Mouse (Mus musculus) c-Kit-positive CD71-positive TER-119-positive erythroid progenitor cells, embryonic 14.5 days (primary cell): ENCODE data around the gene Trpc5.

Source experiments
- DNase-seq: peaks from one replicate; pipeline ENCODE4 v3.0.0-alpha.2; 2013; ENCODE audit warnings: low spot score

Trpc5 gene

DNA sequence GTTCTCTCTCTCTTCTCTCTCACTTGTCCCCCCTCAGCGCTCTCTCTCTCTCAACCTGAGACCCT, at the start of gene Trpc5:
Trpc5 (minus strand) TSS at position 39 of the 65 bp plus-strand sequence.
- DNase-seq: no peak

DNA sequence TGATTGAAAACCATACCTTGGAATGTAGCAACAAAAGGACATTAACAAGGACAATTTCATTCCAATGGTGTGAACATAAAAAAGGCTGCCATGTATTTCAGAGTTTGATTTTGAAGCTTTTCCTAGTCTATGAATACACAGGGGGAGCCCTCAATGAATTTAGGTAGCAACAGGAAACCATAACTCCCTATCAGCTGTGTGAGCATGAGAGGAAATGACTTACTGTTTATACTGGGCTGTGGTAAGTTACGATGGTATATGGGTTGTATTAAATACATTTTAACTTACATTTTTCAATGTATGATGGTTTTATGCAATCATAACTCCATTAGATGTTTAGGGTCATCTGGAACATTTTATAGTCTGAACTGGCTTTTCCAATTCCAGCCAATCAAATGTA, 28.4 kb upstream of the Trpc5 start:
- DNase-seq: no peak

DNA sequence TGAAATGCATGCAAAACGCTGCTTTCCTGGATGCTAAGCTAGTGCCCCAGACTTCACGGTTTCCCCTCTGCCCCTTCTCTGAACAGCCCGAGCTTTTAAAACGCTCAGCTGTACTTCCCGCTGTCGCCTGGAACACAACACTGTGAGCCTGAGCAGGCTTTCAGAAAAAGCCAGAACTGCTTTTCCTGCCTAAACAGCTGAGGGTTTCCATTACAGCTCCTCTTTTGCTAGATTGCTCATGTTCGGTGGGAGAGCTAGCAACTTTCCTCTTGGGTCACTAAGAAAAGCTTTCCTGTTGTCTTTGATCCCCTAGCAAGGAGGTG, 1.8 kb upstream of the Trpc5 start:
- no peak for DNase-seq

DNA sequence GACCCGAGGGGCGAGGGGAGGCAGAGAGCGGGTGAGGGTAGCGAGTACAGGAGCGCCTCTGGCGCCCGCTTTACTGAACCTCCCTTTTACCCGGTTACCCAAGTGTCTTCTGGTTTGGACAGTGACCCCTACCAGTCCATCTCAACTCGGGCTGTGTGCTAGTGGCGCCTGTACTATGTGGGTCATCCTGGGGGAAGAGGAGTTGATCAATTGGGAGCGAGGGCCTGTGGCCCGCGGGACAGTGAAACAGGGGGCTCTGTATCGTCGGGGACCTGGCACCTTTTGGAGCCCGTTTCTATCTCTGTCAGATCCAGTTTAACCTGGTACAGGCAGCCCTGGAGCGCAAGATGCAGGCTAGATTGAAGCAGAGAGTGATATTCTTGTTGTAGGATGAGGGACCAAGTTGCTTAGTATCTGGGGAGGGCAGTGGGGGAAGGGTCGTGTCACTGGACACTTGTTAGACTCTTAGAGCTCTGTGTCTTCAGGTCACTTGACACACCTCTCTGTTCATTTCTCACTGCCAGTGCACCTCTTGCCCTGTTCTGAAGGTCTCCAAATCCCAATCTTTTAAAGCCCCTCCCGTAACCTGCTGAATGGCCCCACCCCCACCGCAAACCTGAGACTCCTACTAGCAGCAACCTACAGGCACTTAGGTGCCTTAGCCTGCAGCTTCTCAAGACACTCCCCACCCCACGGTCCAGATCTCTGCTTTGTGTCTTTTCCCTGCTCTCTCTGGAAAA, 1.3 kb upstream of the Trpc5 start:
- no peak for DNase-seq

DNA sequence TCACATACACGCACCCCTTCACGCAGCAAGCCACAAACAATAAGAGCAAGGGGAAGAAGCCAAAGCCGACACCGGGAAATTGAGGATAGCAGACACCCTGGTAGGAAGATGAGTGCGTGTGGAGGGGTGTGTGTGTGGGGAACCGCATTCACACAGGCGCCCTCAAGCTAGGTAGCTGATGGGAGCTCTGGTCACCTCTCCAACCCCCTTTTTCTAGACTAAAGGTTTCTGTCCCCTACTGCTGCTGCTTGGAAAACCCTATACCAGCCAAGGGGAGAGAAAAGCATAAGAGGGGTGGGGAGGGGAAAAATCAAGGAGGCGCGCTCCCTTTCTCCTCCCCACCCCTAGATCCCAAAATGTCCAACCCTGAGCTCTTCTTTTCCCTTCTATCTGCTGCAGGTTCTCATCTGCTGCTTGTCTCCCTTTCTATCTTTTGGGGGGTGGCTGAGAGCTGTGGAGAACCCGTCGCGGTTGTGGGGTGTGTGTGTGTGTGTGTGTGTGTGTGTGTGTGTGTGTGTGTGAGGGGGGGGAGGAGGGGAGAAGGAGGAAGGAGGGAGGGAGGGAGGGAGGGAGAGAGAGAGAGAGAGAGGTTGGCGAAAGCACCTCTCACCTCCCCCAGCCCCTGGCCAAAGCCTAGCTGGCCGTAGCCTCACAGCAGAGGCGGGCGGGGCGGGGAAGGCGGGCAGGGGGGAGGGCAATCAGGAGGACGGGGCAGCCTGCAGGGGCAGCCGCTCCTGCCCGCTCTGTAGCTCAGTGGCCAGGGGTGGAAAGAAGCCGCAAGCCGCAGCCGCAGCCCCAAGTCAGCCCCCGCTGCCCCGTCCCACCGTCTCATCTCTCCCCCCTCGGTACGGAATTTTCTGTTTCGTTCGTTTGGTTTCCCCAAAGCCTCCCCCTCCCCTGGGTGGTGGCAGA, 483 bp upstream of the Trpc5 start, which contains the start of gene Rtl4:
Rtl4 (plus strand) TSS at position 701 of the 912 bp plus-strand sequence.
- DNase-seq: no peak

DNA sequence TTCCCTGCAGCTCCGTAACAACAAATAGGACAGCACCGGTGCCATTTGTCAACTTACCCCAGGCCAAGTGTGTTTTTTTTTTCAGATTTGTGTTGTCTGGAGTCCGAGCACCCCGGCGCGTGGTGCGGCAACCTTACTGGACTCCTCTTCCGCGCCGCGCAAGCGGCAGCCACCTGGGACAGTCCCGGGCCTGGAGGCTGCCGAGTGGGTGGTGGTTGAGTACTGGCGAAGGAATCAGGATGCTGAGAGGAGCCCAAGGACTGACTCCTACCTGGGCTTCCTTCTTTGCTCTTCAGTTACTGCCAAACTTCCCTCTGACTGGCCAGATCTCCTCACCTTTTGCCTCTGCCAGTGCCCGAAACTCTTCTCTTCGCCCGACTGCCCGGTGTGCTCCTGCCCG, 238 bp downstream of the Trpc5 start:
- DNase-seq: no peak

DNA sequence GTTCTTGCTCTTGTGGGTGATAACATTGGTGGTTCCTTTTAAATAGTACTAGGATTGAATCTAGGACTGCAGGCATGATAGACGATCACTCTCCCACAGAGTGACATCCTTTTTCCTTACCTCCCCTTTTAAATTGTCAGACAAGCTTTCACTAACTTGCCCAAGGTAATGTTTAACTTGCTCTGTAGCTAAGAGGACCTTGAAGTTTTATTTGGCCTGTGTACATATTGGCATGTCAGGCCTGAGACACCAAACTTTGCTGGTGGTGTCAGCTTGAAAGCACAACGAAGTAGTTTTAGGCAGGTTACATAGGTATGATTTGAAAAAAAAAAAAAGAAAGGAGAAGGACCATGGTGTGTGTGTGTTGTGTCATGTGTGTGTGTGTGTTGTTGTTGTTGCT, 35.8 kb downstream of the Trpc5 start:
- no peak for DNase-seq

DNA sequence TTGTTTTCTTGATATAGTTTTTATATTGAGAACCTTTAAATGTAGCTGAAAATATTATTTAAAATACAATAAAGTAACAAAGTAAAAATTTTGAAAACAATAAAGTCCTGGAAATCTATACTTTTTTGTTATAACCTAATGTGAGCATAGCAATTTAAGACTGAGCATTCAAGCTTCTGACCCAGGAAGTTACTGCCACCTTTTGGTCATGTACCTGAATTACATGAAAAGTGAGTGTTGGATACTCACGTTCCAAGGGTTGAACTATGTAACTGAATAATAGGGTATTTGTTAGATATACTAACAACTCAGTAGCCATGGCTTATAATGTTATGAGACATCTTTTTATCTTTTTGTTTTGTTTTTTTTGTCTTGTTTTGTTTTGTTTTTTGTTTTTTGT, 42.6 kb downstream of the Trpc5 start:
- DNase-seq: peak; percentile 3

DNA sequence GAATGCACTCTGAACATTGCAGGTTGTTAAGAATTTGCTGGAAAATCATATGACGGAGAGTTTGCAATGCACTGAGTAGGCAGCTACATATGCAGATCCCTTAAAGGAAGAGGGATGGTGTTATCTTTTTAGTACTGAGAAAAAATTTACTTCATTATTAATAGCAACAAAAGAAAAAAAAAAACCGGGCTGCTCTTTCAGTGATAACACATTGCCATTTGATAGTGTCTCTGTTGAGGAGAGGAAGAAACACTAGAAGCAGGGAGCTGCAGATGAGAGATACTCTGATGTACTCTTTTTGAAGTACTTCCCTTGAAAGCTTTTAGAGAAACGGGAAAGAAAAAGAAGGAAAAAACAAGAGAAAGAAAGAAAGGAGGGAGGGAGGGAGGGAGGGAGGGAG, 43.2 kb downstream of the Trpc5 start:
- no peak for DNase-seq

DNA sequence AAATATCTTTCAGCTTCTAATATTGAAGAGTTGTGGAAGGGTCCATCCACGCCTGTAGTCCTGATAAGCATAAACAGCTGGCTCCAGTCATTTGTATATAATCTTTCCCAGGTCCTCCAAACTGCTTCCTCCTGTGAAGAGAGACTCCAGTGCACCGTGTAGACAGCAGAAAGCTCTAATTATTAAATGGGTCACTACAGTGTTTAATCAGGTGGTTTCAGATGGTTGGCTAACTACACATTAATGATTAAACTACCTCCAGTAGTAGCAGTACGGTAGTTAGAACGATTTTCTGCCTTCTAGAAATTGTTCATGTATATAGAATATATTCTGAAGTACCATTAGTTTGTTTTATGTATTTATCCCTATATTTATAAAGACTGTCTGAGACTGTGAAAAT, 75.2 kb downstream of the Trpc5 start:
- no peak for DNase-seq

DNA sequence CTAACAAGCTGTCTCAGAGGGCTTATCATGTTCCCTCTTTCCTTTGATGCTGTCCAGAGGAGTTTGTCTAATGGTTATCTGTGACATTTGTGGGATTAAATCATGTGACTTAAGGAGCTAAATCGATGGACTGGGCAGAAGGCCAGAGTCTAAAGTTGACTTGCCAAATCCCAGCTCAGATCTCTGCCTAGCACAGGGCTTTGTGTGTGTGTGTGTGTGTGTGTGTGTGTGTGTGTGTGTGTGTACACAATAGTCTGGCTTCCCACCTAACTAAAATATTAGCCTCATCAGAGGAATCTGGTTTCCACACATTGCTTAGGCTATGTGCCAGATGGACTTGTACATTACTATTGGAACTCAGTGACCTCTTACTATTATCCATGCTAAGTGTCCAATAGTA, 151.5 kb downstream of the Trpc5 start:
- DNase-seq: no peak

DNA sequence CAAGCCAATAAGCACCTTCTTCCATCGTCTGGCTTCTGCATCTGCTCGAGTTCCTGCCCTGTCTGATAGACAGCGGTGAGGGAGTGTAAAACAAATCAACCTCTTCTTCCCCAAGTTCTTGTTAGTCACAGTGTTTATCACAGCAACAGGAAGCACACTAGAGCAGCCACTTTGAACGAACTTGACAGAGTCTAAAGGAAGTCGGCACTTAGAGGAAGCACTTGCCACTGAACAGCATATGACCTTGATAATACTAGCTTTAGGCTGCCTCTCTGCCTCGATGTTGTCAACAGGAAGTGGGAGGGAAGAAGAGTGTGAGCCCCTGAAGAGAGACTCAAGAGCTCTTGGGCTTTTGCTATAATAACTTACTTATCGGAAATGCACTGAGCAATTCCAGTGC, 161.9 kb downstream of the Trpc5 start:
- DNase-seq: no peak

DNA sequence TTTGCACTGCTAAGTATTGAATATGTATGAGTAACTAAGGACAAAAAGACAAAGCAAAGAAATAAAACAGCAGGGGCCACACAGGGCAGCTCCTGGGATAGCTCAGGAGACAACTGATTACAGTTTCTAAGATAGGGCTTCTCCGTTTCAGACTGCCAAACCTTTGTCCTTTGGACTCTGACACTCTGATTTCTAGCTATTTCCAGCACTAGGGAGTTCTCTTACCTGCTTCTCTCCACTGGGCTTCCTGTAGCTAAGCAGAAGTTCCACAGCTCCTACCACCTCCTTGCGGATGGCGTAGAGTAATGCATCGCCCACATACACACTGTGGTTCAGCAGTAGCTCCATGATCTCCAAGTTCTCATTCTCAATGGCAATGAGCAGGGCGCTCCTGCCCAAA, 164.7 kb downstream of the Trpc5 start:
- no peak for DNase-seq

DNA sequence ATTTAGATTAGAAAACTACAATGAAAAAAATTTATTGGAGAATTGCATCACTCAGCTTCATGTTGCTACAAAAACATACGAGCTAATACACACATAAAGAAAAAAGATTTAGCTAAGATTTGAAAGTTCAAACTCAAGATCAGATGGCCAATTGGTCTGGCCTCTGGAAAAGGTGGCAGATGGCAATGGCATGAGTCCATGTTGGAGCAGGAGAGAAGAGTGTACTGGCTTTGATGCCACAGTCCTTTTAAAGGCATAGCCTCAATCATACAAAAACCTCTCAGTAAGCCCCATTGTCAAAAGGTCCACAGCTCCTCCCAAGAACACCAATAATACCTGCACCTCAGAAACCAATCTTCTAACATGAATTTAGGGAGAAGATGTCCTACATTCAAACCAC, 196.6 kb downstream of the Trpc5 start:
- DNase-seq: no peak

DNA sequence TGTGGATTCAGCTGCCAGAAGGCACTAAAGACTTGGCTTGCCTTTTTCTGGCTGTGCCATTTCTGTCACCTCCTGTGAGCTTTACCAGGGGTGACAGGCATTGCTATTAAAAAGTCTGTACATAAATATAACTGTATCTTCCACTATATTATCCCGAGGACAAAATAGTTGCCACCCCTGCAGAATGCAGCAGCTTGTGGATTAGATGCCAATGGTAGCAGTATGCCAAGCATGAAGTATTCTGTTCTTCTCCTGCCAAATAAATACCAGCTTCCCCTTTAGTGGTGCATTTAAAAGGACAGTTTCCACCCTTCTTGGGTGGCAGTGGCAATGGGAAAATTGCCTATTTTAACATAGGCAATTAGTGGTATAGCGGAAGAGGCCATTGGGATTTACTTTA, 223.6 kb downstream of the Trpc5 start:
- DNase-seq: no peak

DNA sequence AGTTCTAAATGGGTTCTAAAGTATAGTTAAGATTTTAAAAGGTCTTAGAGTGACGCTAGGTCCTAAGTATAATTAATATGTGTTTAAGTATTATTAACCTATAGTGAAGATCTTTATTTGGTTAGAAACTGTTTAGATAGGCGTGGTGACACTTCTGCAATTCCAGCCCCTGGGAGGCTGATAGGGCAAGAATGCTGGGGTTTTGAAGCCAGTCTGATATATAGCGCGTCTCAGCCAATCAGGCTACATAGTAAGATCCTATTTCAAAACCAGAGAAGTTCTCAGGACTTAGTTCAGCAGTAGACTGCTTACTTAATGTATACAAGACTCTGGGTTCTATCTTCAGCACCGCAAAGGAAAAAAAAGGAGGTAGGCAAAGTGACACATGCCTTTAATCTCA, 231.7 kb downstream of the Trpc5 start, which contains the start of gene Trpc5os:
Trpc5os (plus strand) TSS at position 301 of the 400 bp plus-strand sequence.
- DNase-seq: no peak

DNA sequence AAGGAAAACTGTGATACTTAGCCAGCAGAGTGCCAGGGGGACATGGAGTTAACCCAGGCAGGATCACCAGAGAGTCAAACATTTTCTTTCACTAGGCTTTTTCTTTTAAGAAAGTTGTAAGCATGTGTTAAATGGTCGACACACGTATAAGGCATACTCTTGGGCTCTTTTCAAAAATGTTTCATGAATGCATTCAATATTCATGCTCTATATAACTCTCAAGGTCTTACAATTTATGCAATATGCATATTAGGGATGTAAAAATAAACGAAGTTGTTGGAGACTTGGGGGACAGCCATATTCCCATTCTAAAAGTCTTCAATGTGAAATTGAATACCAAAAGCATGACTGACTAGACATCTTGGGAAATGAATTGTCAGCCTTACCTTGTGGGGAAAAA, 264.1 kb downstream of the Trpc5 start:
- no peak for DNase-seq

DNA sequence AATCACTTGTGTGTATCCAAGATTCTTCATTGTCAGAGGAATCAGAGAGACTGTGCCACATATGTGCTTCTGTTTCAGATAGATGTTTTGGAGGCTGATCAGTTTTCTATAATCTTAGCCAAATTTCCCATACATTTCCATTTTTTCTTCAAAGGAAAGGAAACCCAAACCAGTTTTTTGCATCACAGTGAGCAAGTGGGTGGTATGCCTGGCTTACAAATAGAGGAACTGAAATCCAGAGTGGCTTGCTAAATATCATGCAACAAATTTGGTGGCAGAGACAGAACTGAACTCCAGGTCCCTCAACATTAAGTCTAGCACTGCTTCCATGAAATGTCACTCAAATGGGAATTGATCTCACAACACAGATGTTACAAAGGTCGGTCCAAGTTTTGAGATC, 266.9 kb downstream of the Trpc5 start:
- no peak for DNase-seq

DNA sequence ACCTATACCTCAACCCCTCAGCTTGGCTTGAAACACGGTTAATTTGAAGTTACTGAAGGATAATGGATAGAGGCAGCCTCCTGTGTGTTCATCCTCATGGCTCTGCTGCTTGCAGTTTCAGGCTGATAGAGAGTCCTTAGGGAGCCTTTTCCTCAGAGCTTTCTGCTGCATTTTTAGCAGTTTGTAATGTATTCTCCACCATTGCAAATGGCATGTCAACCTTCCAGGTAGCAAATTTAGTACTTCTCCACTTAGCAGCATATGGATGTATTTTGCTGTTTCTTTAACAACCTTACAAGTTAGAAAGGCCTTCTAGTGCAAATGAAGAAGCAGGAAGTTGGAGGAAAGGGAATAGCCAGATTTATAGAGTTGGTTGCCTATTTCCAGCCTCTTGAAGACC, 267.7 kb downstream of the Trpc5 start:
- DNase-seq: no peak

DNA sequence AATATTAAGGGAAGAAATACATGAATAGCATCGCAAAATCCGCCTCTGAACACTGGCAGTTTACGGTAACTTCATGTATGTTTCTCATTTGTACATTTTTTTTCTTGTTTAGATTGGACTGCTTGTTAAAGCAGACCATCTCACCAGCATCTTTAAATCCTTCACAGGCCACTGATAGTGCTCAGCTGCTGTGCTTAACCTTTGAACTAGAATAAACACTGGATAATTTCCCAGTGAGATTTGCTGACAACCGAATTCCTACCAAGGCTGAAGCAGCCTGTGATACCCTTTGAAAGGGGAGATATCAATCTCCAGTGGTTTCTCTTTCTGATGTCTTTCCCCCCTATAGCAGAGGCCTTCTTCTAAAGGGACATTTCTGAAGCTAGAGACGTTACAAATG, 279.9 kb downstream of the Trpc5 start:
- DNase-seq: no peak

DNA sequence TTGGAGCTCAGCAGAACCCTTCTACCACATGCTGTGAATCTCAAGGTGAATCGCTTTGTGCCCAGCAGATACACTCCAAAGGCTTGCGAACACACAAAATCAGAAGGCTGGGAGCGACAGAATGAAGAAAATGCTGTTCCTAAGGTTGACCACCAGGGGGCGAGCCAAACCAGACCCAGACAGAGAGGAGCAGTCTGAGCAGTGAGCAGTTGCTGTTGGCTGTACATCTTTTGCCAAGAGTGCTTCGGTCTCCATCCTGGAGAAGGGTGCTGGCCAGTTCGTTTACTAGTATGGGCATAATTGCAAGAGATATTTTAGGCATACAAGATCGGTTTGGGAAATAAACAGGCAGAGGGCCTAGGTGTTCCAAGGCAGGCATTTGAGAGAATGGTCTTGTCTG, 284.5 kb downstream of the Trpc5 start:
- DNase-seq: peak; percentile 7

DNA sequence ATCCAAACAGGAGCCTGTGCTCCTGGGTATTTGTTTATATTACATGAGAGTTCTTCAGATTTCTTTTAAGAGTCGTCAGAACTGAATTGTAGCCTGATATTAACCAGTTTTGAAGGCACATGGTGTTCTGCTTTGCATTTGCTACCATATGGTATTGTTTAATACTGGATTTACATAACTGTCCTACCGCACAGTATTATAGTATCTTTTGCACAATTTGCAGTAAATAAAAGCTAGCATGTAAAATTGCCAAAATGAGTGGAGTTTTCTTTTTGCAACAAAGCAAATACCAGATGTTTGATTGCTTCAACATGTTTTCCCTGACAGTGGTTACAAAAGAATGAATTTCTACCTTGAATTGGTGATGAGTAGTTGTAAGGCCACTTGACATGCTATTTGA, 313.8 kb downstream of the Trpc5 start:
- DNase-seq: no peak

DNA sequence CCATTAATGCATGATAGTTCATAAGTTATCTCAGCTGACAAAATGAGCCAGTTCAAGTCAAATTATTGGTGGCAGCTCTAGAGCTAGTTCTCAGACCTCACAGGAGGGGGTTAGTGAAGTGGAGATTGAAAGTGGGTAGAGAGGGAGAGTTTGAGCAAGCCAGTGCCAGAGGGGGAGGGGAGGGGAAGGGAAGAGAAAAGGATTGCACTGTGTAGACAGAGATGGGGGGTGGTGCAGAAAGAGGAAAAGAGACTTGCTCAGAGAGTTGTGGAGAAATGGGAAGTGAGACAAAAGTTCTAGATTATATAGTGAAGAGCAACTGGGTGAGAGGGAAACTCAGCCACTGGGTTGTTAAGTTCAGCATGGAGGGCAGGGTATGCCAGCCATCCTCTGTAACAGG, 349.6 kb downstream of the Trpc5 start:
- DNase-seq: no peak

DNA sequence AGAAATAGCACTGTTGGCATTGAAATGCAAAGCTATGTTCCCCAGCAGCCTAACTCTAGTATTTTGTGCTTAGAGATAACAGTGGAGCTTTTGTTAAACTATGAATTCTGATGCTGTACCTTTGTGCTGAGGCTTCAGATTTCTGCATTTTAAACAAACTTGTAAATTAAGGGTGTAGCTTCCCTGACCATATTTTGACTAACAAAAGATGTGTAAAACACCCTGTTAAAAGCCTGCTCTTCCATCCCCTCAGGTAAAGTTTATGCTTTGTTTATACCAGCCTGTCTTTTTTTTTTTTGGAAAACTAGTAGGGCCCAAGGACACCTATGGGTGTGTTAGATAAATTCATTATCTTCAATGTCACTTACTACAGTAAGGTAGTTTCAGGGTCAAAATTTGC, 350.0 kb downstream of the Trpc5 start:
- no peak for DNase-seq
